Mouse (Mus musculus): ENCODE measurements around the gene Actg1. TPM values are rescaled to one million over a fixed set of nuclear protein-coding genes. Genes with fewer than 3 reads are reported as not detected.

Actg1 gene
- 1,000 to 10,000 TPM; 3,512 to 3,572 TPM for total RNA-seq (2023)

DNA sequence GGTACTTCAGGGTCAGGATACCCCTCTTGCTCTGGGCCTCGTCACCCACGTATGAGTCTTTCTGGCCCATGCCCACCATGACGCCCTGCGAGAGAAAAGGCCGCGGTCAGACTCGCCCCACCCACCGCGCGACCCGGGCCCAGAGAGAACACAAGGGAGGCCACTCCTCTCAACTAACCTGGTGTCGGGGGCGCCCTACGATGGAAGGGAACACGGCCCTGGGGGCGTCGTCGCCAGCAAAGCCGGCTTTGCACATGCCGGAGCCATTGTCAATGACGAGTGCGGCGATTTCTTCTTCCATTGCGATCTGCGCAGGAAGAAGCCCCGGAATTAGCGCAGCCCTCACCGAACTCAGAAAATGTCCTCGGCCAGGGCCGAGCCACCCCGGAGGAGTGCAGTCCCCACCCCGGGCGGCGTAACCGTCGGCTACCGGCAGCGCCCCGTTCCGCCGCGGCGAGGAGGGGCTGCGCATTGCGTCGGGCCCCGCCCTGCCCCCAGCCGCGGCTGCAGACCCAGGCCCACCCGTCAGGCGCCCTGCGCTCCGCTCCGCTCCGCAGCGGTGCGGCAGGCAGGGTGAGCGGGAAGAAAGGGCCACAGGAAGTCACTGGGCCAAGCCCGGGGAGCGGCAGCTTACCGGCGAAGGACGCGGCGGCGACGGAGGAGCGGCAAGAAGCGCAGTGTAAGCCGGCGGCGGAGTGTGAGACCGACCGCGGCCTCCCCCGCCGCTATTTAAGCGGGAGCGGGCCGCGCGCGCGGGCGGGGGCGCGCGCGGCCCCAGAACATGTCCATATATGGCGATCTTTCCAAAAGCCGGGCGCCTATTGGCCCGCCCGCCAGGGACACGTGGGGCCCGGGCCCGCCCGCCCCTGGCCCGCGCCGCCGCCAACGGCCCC is at the start of gene Actg1:
Gene Actg1, minus strand, starts transcription at position 752 of the 893 bp plus-strand sequence.

DNA sequence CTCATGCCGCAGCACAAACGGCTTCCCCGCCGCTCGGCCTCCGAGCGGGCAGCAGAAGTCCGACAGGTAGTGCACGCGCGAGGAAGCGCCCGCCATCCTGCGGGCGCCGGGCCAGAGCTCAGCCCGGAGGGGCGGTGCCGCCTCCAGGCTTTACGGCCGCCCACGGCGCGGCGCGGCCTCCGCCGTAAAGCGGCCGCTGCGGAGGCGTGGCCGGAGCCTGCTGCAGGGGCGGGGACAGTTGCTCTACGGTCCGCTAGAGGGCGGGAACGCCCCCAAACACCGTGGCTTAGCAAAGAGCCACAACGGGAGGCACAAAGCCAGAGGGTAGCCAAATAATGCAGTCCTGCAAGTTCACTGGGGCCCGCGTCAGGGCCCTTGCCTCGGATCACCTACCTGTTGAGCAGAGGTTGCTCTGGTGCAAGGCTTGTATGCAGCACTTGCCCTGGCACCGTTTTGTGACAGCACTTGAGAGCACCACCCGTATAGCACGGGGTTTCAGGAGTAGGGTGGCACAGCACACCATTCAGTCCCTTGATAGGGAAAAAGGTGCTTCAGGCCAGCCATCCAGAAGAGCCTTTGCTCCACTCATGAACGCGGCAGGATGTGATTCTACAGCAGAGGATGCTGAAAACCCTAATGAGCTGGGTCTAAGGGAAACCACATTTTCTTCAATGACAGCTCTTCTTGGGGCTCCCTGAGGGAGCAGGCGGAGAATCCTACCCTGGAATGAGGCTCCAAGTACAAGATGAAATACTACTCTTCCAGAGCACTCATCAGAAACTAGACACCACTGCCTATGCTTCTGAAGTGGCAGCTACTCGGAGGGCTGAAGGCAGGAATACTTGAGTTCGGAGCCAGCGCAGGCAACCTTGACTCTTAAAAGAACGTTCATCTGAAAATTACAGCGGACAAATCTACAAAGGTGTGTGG is 30.5 kb upstream of the Actg1 start, which contains the start of gene Faap100:
Gene Faap100, minus strand, starts transcription at position 154 of the 930 bp plus-strand sequence.

DNA sequence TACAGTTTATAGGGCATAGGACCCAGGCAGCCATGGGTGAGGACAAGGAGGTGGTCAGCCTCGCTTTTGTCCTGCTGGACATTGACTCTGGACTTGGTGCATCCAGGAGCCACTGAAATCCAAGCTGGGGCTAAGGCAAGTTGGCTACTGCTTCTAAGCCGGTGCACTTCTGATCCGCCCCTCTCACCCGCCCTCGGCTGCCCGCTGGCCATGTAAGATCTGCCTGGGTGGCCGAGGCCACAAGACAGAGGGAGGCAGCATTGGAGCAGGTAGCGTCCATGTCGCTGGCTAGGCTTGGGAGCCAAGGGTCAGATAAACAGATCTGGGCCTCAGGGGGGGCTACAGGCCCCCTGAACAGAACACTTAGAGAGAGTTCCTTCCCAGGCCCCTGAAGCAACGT is 13.0 kb upstream of the Actg1 start, which contains the start of gene Fscn2:
Gene Fscn2, plus strand, starts transcription at position 240 of the 400 bp plus-strand sequence.

Other genes starting within 250 kb of the Actg1 start
- 10 to 100 TPM; 16.9 to 17.8 TPM for gene Tepsin, start 249.8 kb downstream of the Actg1 start, total RNA-seq (2023)
- gene Ndufaf8, start 249.6 kb downstream of the Actg1 start, total RNA-seq (2023): 10 to 100 TPM; 14.2 to 19.0 TPM
- 10 to 100 TPM; 84.9 to 93.4 TPM for gene Slc38a10, start 197.2 kb downstream of the Actg1 start, total RNA-seq (2023)
- gene Bahcc1, start 115.6 kb downstream of the Actg1 start, total RNA-seq (2023): 1 to 10 TPM; 4.0 to 5.5 TPM
- gene Fscn2, start 13.0 kb upstream of the Actg1 start, total RNA-seq (2023): 1 to 10 TPM in 1 of 2 experiments, not detected in 1; 1.3 TPM
- 10 to 100 TPM; 14.7 to 20.0 TPM for gene Faap100, start 30.2 kb upstream of the Actg1 start, total RNA-seq (2023)
- gene Nploc4, start 89.2 kb upstream of the Actg1 start, total RNA-seq (2023): 10 to 100 TPM; 46.4 to 49.1 TPM
- under 1 TPM in 1 of 2 experiments, not detected in 1; 0.22 TPM for gene Tspan10, start 94.1 kb upstream of the Actg1 start, total RNA-seq (2023)
- not detected for gene Pde6g, start 105.0 kb upstream of the Actg1 start, total RNA-seq (2023)
- gene Oxld1, start 109.5 kb upstream of the Actg1 start, total RNA-seq (2023): 1 to 10 TPM; 5.2 to 6.9 TPM
- gene Ccdc137, start 109.6 kb upstream of the Actg1 start, total RNA-seq (2023): 10 to 100 TPM in 1 of 2 experiments, 1 to 10 TPM in 1; 9.3 to 11.5 TPM
- gene Arl16, start 119.1 kb upstream of the Actg1 start, total RNA-seq (2023): 1 to 10 TPM; 8.2 to 9.5 TPM
- gene Mrpl12, start 136.1 kb upstream of the Actg1 start, total RNA-seq (2023): 10 to 100 TPM; 15.7 to 20.7 TPM
- gene Slc25a10, start 143.3 kb upstream of the Actg1 start, total RNA-seq (2023): 10 to 100 TPM; 12.5 to 13.2 TPM
- gene Gcgr, start 182.2 kb upstream of the Actg1 start, total RNA-seq (2023): not detected
- gene Mcrip1, start 201.2 kb upstream of the Actg1 start, total RNA-seq (2023): 10 to 100 TPM; 28.5 to 32.8 TPM
- not detected for gene Ppp1r27, start 202.6 kb upstream of the Actg1 start, total RNA-seq (2023)
- 100 to 1,000 TPM; 250 to 293 TPM for gene P4hb, start 224.7 kb upstream of the Actg1 start, total RNA-seq (2023)
- gene Arhgdia, start 233.1 kb upstream of the Actg1 start, total RNA-seq (2023): 100 to 1,000 TPM; 404 to 468 TPM
- gene Alyref, start 249.8 kb upstream of the Actg1 start, total RNA-seq (2023): 100 to 1,000 TPM; 129 to 148 TPM
- 10 to 100 TPM; 51.5 to 52.9 TPM for gene Anapc11, start 249.9 kb upstream of the Actg1 start, total RNA-seq (2023)

Data from neutrophil, adult 59 days (primary cell).